Mouse (Mus musculus) liver, adult 2 months (tissue): ENCODE measurements at regions not wholly inside any gene's neighbourhood (a gene's known extent, or its start where the extent isn't known, plus 50 kb on each side); places are given as distances from the start of the nearest gene placed in this dataset.

Source experiments
- DNase-seq: peaks from one replicate; pipeline ENCODE4 v3.0.0-alpha.2; 2011; ENCODE audit warnings: low read depth, low spot score; ENCODE audit errors: extremely low read depth
- H3K27ac ChIP-seq: fragments of 200-500 bp; replicated peaks from 2 replicates; pipeline ENCODE4 v1.5.1; 2012; ENCODE audit warnings: low read depth, mild to moderate bottlenecking, control low read depth, inconsistent platforms, low read length; ENCODE audit not compliant: insufficient read depth
- H3K27me3 ChIP-seq: fragments of 200-500 bp; 2 replicates; pipeline ENCODE4 v1.6.1; 2012; ENCODE audit warnings: mild to moderate bottlenecking, moderate library complexity, low read length, inconsistent platforms; ENCODE audit not compliant: control insufficient read depth, insufficient read depth
- H3K36me3 ChIP-seq: fragments of 200-500 bp; 2 replicates; pipeline ENCODE4 v1.6.1; 2012; ENCODE audit warnings: low read length, inconsistent platforms; ENCODE audit not compliant: control insufficient read depth, insufficient read depth
- H3K4me1 ChIP-seq: fragments of 200-500 bp; 2 replicates; pipeline ENCODE4 v1.6.1; 2011; ENCODE audit warnings: low read length; ENCODE audit not compliant: control insufficient read depth, insufficient read depth
- H3K4me3 ChIP-seq: fragments of 200-500 bp; 2 replicates; pipeline ENCODE4 v1.5.1; 2011; ENCODE audit warnings: low read depth, mild to moderate bottlenecking, control low read depth, low read length, moderate library complexity; ENCODE audit not compliant: insufficient read depth
- H3K79me2 ChIP-seq: fragments of 200-500 bp; 2 replicates; pipeline ENCODE4 v1.6.1; 2012; ENCODE audit warnings: inconsistent platforms, mild to moderate bottlenecking, low read length, moderate library complexity; ENCODE audit not compliant: control insufficient read depth, insufficient read depth
- H3K9ac ChIP-seq: fragments of 200-500 bp; 2 replicates; pipeline ENCODE4 v1.6.1; 2012; ENCODE audit warnings: low read depth, mild to moderate bottlenecking, control low read depth, inconsistent platforms, low read length
- CTCF ChIP-seq: fragments of 200-500 bp; IDR thresholded peaks from 2 replicates; pipeline ENCODE4 v1.5.1; 2011; ENCODE audit warnings: low read depth, low read length, control low read depth
- POLR2A ChIP-seq: fragments of 200-500 bp; IDR thresholded peaks from 2 replicates; pipeline ENCODE4 v1.6.1; 2011; ENCODE audit warnings: low read length, control low read depth; ENCODE audit not compliant: insufficient read depth; ENCODE audit errors: extremely low read depth
- WGBS: fragments of 180-500 bp; shearing (Covaris S2); methylation state at CpG from one replicate; pipeline ENCODE4 v1.1.7; 2018; 5-methylcytosine and 5-hydroxymethylcytosine counted together

- Histone ChIP-seq H3K9ac (no peak overlapping the region), H3K27me3 (no peaks in the 10 kb centered on the region), H3K36me3 (no peaks in the 10 kb centered on the region), H3K4me3 (no peak overlapping the region), H3K4me1 (no peaks in the 10 kb centered on the region), H3K79me2 (no peaks in the 10 kb centered on the region), H3K27ac (no peak overlapping the region)
- 86% methylated on average over 4 of the region's 4 CpGs for WGBS
- no peak for DNase-seq
- no peak for TF ChIP-seq CTCF
- no peak for TF ChIP-seq POLR2A
Observed at GRCm38 (mm10) chr4:89050551-89051199, 86.2 kb upstream of the Mtap start.

GRCm38 (mm10) chr4:89049592-89050440, 87.1 kb upstream of the Mtap start:
- no peaks in the 10 kb centered on the region for H3K36me3 ChIP-seq
- no peak overlapping the region for H3K4me3 ChIP-seq
- no peaks in the 10 kb centered on the region for H3K79me2 ChIP-seq
- H3K9ac ChIP-seq = no peak overlapping the region
- no peak overlapping the region for H3K27ac ChIP-seq
- TF ChIP-seq POLR2A (no peak), CTCF (no peak)
- no peak for DNase-seq
- H3K27me3 ChIP-seq = no peaks in the 10 kb centered on the region
- WGBS = 70% methylated on average over 7 of the region's 7 CpGs
- H3K4me1 ChIP-seq = no peaks in the 10 kb centered on the region

- H3K4me1 ChIP-seq = no peaks in the 10 kb centered on the region
- H3K79me2 ChIP-seq = no peaks in the 10 kb centered on the region
- H3K9ac ChIP-seq = no peak overlapping the region
- no peak overlapping the region for H3K27ac ChIP-seq
- TF ChIP-seq CTCF = no peak
- TF ChIP-seq POLR2A = no peak
- no peak overlapping the region for H3K4me3 ChIP-seq
- H3K36me3 ChIP-seq = no peaks in the 10 kb centered on the region
- H3K27me3 ChIP-seq = no peaks in the 10 kb centered on the region
- no peak for DNase-seq
Observed at GRCm38 (mm10) chr4:89044516-89044915, 92.4 kb upstream of the Mtap start.

GRCm38 (mm10) chr4:89043982-89044381, 92.9 kb upstream of the Mtap start:
- WGBS = 65% methylated on average over 1 of the region's 1 CpGs
- DNase-seq = no peak
- H3K36me3 ChIP-seq = no peaks in the 10 kb centered on the region
- H3K4me1 ChIP-seq = no peaks in the 10 kb centered on the region
- no peak for TF ChIP-seq POLR2A
- no peak for TF ChIP-seq CTCF
- H3K9ac ChIP-seq = no peak overlapping the region
- no peaks in the 10 kb centered on the region for H3K79me2 ChIP-seq
- no peak overlapping the region for H3K27ac ChIP-seq
- H3K4me3 ChIP-seq = no peak overlapping the region
- no peaks in the 10 kb centered on the region for H3K27me3 ChIP-seq

- no peaks in the 10 kb centered on the region for H3K79me2 ChIP-seq
- H3K27me3 ChIP-seq = no peaks in the 10 kb centered on the region
- no peak for DNase-seq
- no peaks in the 10 kb centered on the region for H3K4me1 ChIP-seq
- H3K9ac ChIP-seq = no peak overlapping the region
- WGBS = 67% methylated on average over 5 of the region's 5 CpGs
- no peak overlapping the region for H3K27ac ChIP-seq
- TF ChIP-seq POLR2A = no peak
- no peak for TF ChIP-seq CTCF
- H3K36me3 ChIP-seq = no peaks in the 10 kb centered on the region
- no peak overlapping the region for H3K4me3 ChIP-seq
Observed at GRCm38 (mm10) chr4:89040856-89041255, 96.1 kb upstream of the Mtap start.

- Histone ChIP-seq H3K27me3 (no peaks in the 10 kb centered on the region), H3K79me2 (no peaks in the 10 kb centered on the region), H3K9ac (no peak overlapping the region), H3K4me3 (no peak overlapping the region), H3K27ac (no peak overlapping the region), H3K4me1 (no peaks in the 10 kb centered on the region), H3K36me3 (no peaks in the 10 kb centered on the region)
- no peak for TF ChIP-seq POLR2A
- DNase-seq = no peak
- WGBS = 73% methylated on average over 5 of the region's 5 CpGs
Observed at GRCm38 (mm10) chr4:89038906-89039305, 98.0 kb upstream of the Mtap start.
